Mouse (Mus musculus): ENCODE data around the gene Gpr83.

Gpr83 gene

DNA sequence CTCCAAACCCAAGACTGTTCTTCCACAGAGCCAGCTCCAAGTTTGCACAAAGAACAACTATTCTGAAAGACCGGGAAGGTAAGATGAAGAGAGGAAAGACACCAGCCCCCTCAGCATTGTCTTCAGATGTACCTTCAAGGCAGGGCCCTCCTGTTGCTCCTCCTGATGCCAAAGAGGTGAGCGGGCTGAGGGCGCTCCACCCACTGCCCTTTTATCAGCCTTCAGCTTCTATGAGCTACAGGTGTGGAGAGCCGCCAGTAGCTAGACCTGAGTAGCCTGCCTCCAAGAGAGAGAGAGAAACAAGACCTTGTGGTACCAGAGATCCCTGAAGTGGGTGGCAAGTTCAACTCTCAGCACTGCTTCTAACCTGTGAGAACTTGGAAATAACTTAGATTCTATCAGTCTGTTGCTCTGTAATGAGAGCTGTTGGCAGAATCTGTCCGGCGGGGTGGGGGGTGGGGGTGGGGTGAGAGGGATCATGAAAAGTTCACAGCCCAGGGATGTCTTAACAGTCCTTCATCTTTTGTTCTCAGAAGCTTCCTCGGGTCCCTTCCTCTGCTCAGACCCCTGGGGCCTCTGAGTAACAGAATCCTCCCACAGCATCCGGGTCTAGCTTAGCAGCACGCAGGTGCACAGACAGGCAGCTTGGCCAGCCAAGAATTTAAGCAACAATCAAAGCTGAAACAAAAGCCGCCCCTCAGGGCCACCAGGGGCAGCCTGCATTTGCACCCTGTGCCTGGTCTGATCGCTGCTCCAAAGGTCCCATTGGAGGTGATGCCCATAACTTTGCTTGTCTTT lies 43.8 kb downstream of the Gpr83 start, which contains the start of gene Izumo1r:
Gene Izumo1r (minus strand): TSS at position 369 of the 798 bp plus-strand sequence.
- no peak for DNase-seq (ENCODE audit: low read depth, low spot score)

GRCm38 (mm10) chr9:14904741-14905475 lies 44.9 kb downstream of the Gpr83 start:
- peak; percentile 62 for DNase-seq (ENCODE audit: low read depth, low spot score)

DNA sequence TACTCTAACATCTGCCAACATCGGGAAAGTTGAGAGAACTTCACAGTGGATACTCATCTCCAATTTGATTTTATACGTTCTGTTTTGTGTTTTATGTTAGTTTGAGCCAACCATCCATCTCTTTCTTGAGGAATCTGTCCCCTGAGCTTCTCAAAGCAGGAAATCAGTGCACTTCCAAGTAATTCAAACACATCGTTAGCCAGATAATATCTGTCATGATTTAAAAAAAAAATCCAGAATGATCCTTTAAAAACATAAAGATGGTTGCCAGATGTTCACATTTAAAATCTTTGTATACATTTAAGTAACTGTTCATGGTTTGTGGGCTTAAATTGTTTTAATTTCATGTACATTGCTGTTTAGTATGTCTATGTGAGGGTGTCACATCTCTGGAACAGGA lies 45.9 kb downstream of the Gpr83 start:
- DNase-seq (ENCODE audit: low read depth, low spot score), result no peak

GRCm38 (mm10) chr9:14907816-14908415 lies 47.9 kb downstream of the Gpr83 start:
- DNase-seq (ENCODE audit: low read depth, low spot score), result peak; percentile 70

GRCm38 (mm10) chr9:14909981-14910380 lies 50.0 kb downstream of the Gpr83 start:
- no peak for DNase-seq (ENCODE audit: low read depth, low spot score)

- peak; percentile 58 for DNase-seq (ENCODE audit: low read depth, low spot score)
Measured at GRCm38 (mm10) chr9:14912037-14912436, 52.0 kb downstream of the Gpr83 start.

DNA sequence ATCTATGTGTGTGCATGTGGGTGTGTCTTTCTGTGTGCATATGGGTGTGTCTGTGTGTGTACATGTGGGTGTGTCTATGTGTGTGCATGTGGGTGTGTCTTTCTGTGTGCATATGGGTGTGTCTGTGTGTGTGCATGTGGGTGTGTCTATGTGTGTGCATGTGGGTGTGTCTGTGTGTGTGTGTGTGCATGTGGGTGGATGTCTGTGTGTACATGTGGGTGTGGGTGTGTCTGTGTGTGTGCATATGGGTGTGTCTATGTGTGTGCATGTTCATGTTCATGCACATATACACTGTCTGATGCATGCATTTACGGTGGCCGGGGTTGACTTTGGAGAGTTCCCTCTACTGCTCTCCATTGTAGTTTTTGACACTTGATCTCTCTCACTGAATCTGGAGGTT lies 57.7 kb downstream of the Gpr83 start:
- no peak for DNase-seq (ENCODE audit: low read depth, low spot score)

DNA sequence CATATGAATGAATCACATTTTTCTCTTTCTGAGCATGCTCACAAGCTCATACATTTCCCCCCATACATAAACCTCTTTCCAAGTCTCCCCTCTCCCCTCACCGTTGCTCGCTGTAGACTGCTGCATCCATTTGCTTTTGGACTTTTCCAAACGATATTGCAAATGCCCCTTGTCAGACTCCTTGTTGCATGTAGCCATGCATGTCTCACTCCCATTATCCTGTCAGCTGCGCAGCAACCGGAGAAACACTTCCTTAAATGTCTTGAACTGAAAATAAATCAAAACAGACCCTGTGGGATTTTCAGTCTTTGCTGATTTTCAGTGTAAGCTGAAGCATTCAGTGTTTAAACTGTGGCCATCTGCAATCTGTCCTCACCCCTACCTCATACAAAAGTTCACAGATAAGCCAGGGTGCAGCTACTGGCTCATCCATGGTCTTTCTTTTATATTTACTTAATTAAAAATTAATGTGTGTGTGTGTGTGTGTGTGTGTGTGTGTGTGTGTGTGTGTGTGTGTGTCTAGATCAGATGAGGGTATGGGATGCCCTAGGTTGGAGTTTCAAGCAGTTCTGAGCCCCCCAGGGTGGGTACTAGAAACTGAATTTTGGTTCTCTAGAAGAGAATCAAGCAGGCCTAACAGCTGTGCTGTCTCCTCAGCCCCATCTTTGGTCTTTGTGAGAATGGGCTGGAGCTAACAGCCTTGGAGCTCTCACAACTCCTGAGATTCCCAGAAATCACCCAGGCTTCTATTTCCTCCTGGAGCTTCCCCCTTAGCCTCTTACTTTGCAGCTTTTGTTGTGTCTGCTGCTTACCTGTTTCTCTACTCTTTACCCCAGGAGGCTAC lies 59.0 kb downstream of the Gpr83 start:
- DNase-seq (ENCODE audit: low read depth, low spot score), result no peak
